Mouse (Mus musculus): ENCODE measurements around the gene Top3a.

The Top3a gene

GRCm38 (mm10) chr11:60774841-60775240, 2.3 kb downstream of the Top3a start:
- no peak for DNase-seq (ENCODE audit: low read depth)

- DNase-seq (ENCODE audit: low read depth), result no peak
Observed at GRCm38 (mm10) chr11:60774158-60774689, 2.9 kb downstream of the Top3a start.

- no peak for DNase-seq (ENCODE audit: low read depth)
Observed at GRCm38 (mm10) chr11:60772161-60772560, 5.0 kb downstream of the Top3a start.

- no peak for DNase-seq (ENCODE audit: low read depth)
Observed at GRCm38 (mm10) chr11:60770776-60771175, 6.4 kb downstream of the Top3a start.

GRCm38 (mm10) chr11:60769322-60769721, 7.8 kb downstream of the Top3a start:
- DNase-seq (ENCODE audit: low read depth), result no peak

- no peak for DNase-seq (ENCODE audit: low read depth)
Observed at GRCm38 (mm10) chr11:60766969-60767368, 10.2 kb downstream of the Top3a start.

GRCm38 (mm10) chr11:60761681-60762080, 15.5 kb downstream of the Top3a start:
- DNase-seq (ENCODE audit: low read depth), result no peak

- DNase-seq (ENCODE audit: low read depth), result no peak
Observed at GRCm38 (mm10) chr11:60755570-60755969, 21.6 kb downstream of the Top3a start.

GRCm38 (mm10) chr11:60740321-60740720, 36.8 kb downstream of the Top3a start:
- DNase-seq (ENCODE audit: low read depth), result no peak

- no peak for DNase-seq (ENCODE audit: low read depth)
Observed at GRCm38 (mm10) chr11:60737450-60737849, 39.7 kb downstream of the Top3a start.

GRCm38 (mm10) chr11:60736491-60736890, 40.7 kb downstream of the Top3a start:
- no peak for DNase-seq (ENCODE audit: low read depth)

- no peak for DNase-seq (ENCODE audit: low read depth)
Observed at GRCm38 (mm10) chr11:60735191-60735590, 42.0 kb downstream of the Top3a start.

- no peak for DNase-seq (ENCODE audit: low read depth)
Observed at GRCm38 (mm10) chr11:60734206-60734605, 43.0 kb downstream of the Top3a start.

- no peak for DNase-seq (ENCODE audit: low read depth)
Observed at GRCm38 (mm10) chr11:60731251-60731650, 45.9 kb downstream of the Top3a start.

GRCm38 (mm10) chr11:60730169-60730568, 47.0 kb downstream of the Top3a start:
- DNase-seq (ENCODE audit: low read depth), result no peak

GRCm38 (mm10) chr11:60729217-60729641, 47.9 kb downstream of the Top3a start:
- no peak for DNase-seq (ENCODE audit: low read depth)

GRCm38 (mm10) chr11:60728260-60728761, 48.9 kb downstream of the Top3a start, which contains the start of gene Mief2:
Gene Mief2 (plus strand): TSS chr11:60728398.
- DNase-seq (ENCODE audit: low read depth), result peak; percentile 95

GRCm38 (mm10) chr11:60727392-60728140, 49.6 kb downstream of the Top3a start:
- DNase-seq (ENCODE audit: low read depth), result no peak

- peak; percentile 84 for DNase-seq (ENCODE audit: low read depth)
Observed at GRCm38 (mm10) chr11:60726601-60727391, 50.4 kb downstream of the Top3a start, which contains the start of gene Flii. Gene Flii (minus strand): TSS chr11:60727263.

- no peak for DNase-seq (ENCODE audit: low read depth)
Observed at GRCm38 (mm10) chr11:60719263-60719662, 57.9 kb downstream of the Top3a start.

GRCm38 (mm10) chr11:60715833-60716232, 61.3 kb downstream of the Top3a start:
- DNase-seq (ENCODE audit: low read depth), result no peak

- no peak for DNase-seq (ENCODE audit: low read depth)
Observed at GRCm38 (mm10) chr11:60712639-60713255, 64.4 kb downstream of the Top3a start.
